Mouse (Mus musculus): ENCODE measurements at regions not wholly inside any gene's neighbourhood (a gene's known extent, or its start where the extent isn't known, plus 50 kb on each side); places are given as distances from the start of the nearest gene placed in this dataset.

- Histone ChIP-seq H3K4me1 (replicated peaks; ENCODE audit: control insufficient read depth, insufficient read depth, low read length) (no peaks in the 10 kb centered on the region), H3K9me3 (ENCODE audit: control insufficient read depth) (no peaks in the 10 kb centered on the region), H3K36me3 (ENCODE audit: control insufficient read depth, insufficient read depth) (no peaks in the 10 kb centered on the region), H3K9ac (ENCODE audit: low read depth, low read length) (no peak overlapping the region), H3K27me3 (replicated peaks; ENCODE audit: control insufficient read depth, insufficient read depth, low read length) (no peaks in the 10 kb centered on the region), H3K27ac (ENCODE audit: low read depth, low read length) (no peak overlapping the region), H3K4me2 (replicated peaks; ENCODE audit: low read depth) (no peak overlapping the region), H3K4me3 (ENCODE audit: low read depth, low read length) (no peak overlapping the region)
- 75% methylated on average over 4 of the region's 4 CpGs for WGBS
- no peak for TF ChIP-seq CTCF (IDR thresholded peaks at IDR 0.05; ENCODE audit: low read depth)
- no peak for ATAC-seq
These were observed 276.2 kb upstream of the Ano5 start for GRCm38 (mm10) chr7:51234616-51235015.

GRCm38 (mm10) chr7:51247695-51248094, 263.1 kb upstream of the Ano5 start:
- Histone ChIP-seq H3K36me3 (ENCODE audit: control insufficient read depth, insufficient read depth) (no peaks in the 10 kb centered on the region), H3K27me3 (replicated peaks; ENCODE audit: control insufficient read depth, insufficient read depth, low read length) (no peaks in the 10 kb centered on the region), H3K4me2 (replicated peaks; ENCODE audit: low read depth) (no peak overlapping the region), H3K27ac (ENCODE audit: low read depth, low read length) (no peak overlapping the region), H3K4me1 (replicated peaks; ENCODE audit: control insufficient read depth, insufficient read depth, low read length) (no peaks in the 10 kb centered on the region), H3K9me3 (ENCODE audit: control insufficient read depth) (no peaks in the 10 kb centered on the region), H3K9ac (ENCODE audit: low read depth, low read length) (no peak overlapping the region), H3K4me3 (ENCODE audit: low read depth, low read length) (no peak overlapping the region)
- no peak for ATAC-seq
- TF ChIP-seq CTCF (IDR thresholded peaks at IDR 0.05; ENCODE audit: low read depth): no peak
- 73% methylated on average over 2 of the region's 2 CpGs for WGBS

- Histone ChIP-seq H3K9ac (ENCODE audit: low read depth, low read length) (no peak overlapping the region), H3K4me2 (replicated peaks; ENCODE audit: low read depth) (no peak overlapping the region), H3K36me3 (ENCODE audit: control insufficient read depth, insufficient read depth) (no peaks in the 10 kb centered on the region), H3K27ac (ENCODE audit: low read depth, low read length) (no peak overlapping the region), H3K4me3 (ENCODE audit: low read depth, low read length) (no peak overlapping the region), H3K27me3 (replicated peaks; ENCODE audit: control insufficient read depth, insufficient read depth, low read length) (no peaks in the 10 kb centered on the region), H3K9me3 (ENCODE audit: control insufficient read depth) (no peaks in the 10 kb centered on the region), H3K4me1 (replicated peaks; ENCODE audit: control insufficient read depth, insufficient read depth, low read length) (no peaks in the 10 kb centered on the region)
- ATAC-seq: no peak
- no peak for TF ChIP-seq CTCF (IDR thresholded peaks at IDR 0.05; ENCODE audit: low read depth)
- 64% methylated on average over 2 of the region's 2 CpGs for WGBS
These were observed 256.4 kb upstream of the Ano5 start for GRCm38 (mm10) chr7:51254461-51254860.

- WGBS: 86% methylated on average over 2 of the region's 2 CpGs
- H3K9ac ChIP-seq (ENCODE audit: low read depth, low read length): no peak overlapping the region
- H3K36me3 ChIP-seq (ENCODE audit: control insufficient read depth, insufficient read depth): no peaks in the 10 kb centered on the region
- TF ChIP-seq CTCF (IDR thresholded peaks at IDR 0.05; ENCODE audit: low read depth): no peak
- no peak overlapping the region for H3K27ac ChIP-seq (ENCODE audit: low read depth, low read length)
- ATAC-seq: no peak
- H3K4me2 ChIP-seq (replicated peaks; ENCODE audit: low read depth): no peak overlapping the region
- no peaks in the 10 kb centered on the region for H3K9me3 ChIP-seq (ENCODE audit: control insufficient read depth)
- H3K4me3 ChIP-seq (ENCODE audit: low read depth, low read length): no peak overlapping the region
- H3K4me1 ChIP-seq (replicated peaks; ENCODE audit: control insufficient read depth, insufficient read depth, low read length): no peaks in the 10 kb centered on the region
- no peaks in the 10 kb centered on the region for H3K27me3 ChIP-seq (replicated peaks; ENCODE audit: control insufficient read depth, insufficient read depth, low read length)
These were observed 251.5 kb upstream of the Ano5 start for GRCm38 (mm10) chr7:51259160-51259831.

- Histone ChIP-seq H3K4me1 (replicated peaks; ENCODE audit: control insufficient read depth, insufficient read depth, low read length) (no peaks in the 10 kb centered on the region), H3K4me2 (replicated peaks; ENCODE audit: low read depth) (no peak overlapping the region), H3K4me3 (ENCODE audit: low read depth, low read length) (no peak overlapping the region), H3K27me3 (replicated peaks; ENCODE audit: control insufficient read depth, insufficient read depth, low read length) (no peaks in the 10 kb centered on the region), H3K9me3 (ENCODE audit: control insufficient read depth) (no peaks in the 10 kb centered on the region), H3K27ac (ENCODE audit: low read depth, low read length) (no peak overlapping the region), H3K9ac (ENCODE audit: low read depth, low read length) (no peak overlapping the region), H3K36me3 (ENCODE audit: control insufficient read depth, insufficient read depth) (no peaks in the 10 kb centered on the region)
- 57% methylated on average over 4 of the region's 4 CpGs for whole genome bisulfite sequencing
- no peak for ATAC-seq
- TF ChIP-seq CTCF (IDR thresholded peaks at IDR 0.05; ENCODE audit: low read depth): no peak
These were observed 246.7 kb upstream of the Ano5 start for GRCm38 (mm10) chr7:51264166-51264565.

- no peak for TF ChIP-seq CTCF (IDR thresholded peaks at IDR 0.05; ENCODE audit: low read depth)
- H3K9ac ChIP-seq (ENCODE audit: low read depth, low read length): no peak overlapping the region
- no peak for ATAC-seq
- no peaks in the 10 kb centered on the region for H3K27me3 ChIP-seq (replicated peaks; ENCODE audit: control insufficient read depth, insufficient read depth, low read length)
- no peak overlapping the region for H3K4me2 ChIP-seq (replicated peaks; ENCODE audit: low read depth)
- 68% methylated on average over 1 of the region's 1 CpGs for WGBS
- no peaks in the 10 kb centered on the region for H3K36me3 ChIP-seq (ENCODE audit: control insufficient read depth, insufficient read depth)
- H3K9me3 ChIP-seq (ENCODE audit: control insufficient read depth): no peaks in the 10 kb centered on the region
- H3K4me1 ChIP-seq (replicated peaks; ENCODE audit: control insufficient read depth, insufficient read depth, low read length): no peaks in the 10 kb centered on the region
- no peak overlapping the region for H3K4me3 ChIP-seq (ENCODE audit: low read depth, low read length)
- no peak overlapping the region for H3K27ac ChIP-seq (ENCODE audit: low read depth, low read length)
These were observed 244.9 kb upstream of the Ano5 start for GRCm38 (mm10) chr7:51265896-51266295.

- Histone ChIP-seq H3K4me1 (replicated peaks; ENCODE audit: control insufficient read depth, insufficient read depth, low read length) (no peaks in the 10 kb centered on the region), H3K4me3 (ENCODE audit: low read depth, low read length) (no peak overlapping the region), H3K4me2 (replicated peaks; ENCODE audit: low read depth) (no peak overlapping the region), H3K27me3 (replicated peaks; ENCODE audit: control insufficient read depth, insufficient read depth, low read length) (no peaks in the 10 kb centered on the region), H3K9ac (ENCODE audit: low read depth, low read length) (no peak overlapping the region), H3K36me3 (ENCODE audit: control insufficient read depth, insufficient read depth) (no peaks in the 10 kb centered on the region), H3K9me3 (ENCODE audit: control insufficient read depth) (no peaks in the 10 kb centered on the region), H3K27ac (ENCODE audit: low read depth, low read length) (no peak overlapping the region)
- no peak for ATAC-seq
- WGBS: 60% methylated on average over 5 of the region's 5 CpGs
- TF ChIP-seq CTCF (IDR thresholded peaks at IDR 0.05; ENCODE audit: low read depth): 0 out of 2 replicates have a peak, but pooled peaks have one; percentile 15
These were observed 243.9 kb upstream of the Ano5 start for GRCm38 (mm10) chr7:51266879-51267278.

Data from intestine, postnatal 0 days (tissue).